Mouse (Mus musculus): ENCODE measurements at regions not wholly inside any gene's neighbourhood (a gene's known extent, or its start where the extent isn't known, plus 50 kb on each side); places are given as distances from the start of the nearest gene placed in this dataset.

DNA sequence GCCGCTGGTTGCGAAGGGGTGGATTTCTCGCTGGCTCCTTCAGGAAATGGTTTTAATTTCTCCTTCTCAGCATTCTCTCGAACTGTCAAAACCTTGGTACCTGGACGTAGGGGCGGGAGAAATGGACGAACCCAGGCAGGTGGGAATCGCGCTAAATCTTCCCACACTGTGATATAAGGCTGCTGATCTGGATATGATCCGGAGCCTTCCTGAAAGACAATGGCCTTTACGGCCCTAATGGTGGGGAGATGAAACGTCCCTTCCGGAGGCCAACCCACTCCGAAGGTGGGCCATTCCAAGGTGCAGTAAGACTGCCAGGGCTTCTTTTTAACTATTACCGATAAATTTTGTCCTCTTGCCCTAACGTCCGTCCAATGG, 279.1 kb downstream of the Gm21863 start:
- H3K4me3 ChIP-seq = peak overlapping the region; percentile 3; the same call in 1 of the 2 replicates
- no peak overlapping the region for H3K27ac ChIP-seq
- H3K36me3 ChIP-seq = peaks cover 28% of the 10 kb centered on the region
- no peaks in the 10 kb centered on the region for H3K4me1 ChIP-seq
- DNase-seq (ENCODE audit: low spot score) = peak; percentile 85
- peaks cover 17% of the 10 kb centered on the region for H3K27me3 ChIP-seq (ENCODE audit: insufficient read depth, poor library complexity, severe bottlenecking)
- peaks cover 58% of the 10 kb centered on the region for H3K9me3 ChIP-seq
- 64% methylated on average over 17 of the region's 17 CpGs for WGBS

GRCm38 (mm10) chr12:20233871-20234307, 279.6 kb downstream of the Gm21863 start:
- peak; percentile 90 for DNase-seq (ENCODE audit: low spot score)
- Histone ChIP-seq H3K9me3 (peaks cover 54% of the 10 kb centered on the region), H3K4me1 (no peaks in the 10 kb centered on the region), H3K27ac (no peak overlapping the region), H3K36me3 (peaks cover 25% of the 10 kb centered on the region), H3K4me3 (0 out of 2 replicates have a peak overlapping the region, but pooled peaks have one; percentile 0), H3K27me3 (ENCODE audit: insufficient read depth, poor library complexity, severe bottlenecking) (peaks cover 17% of the 10 kb centered on the region)
- WGBS = 76% methylated on average over 25 of the region's 25 CpGs
